Mouse (Mus musculus): Measurements from ENCODE around the gene Arhgap44.

GRCm38 (mm10) chr11:65013906-65014305 is 148.9 kb downstream of the Arhgap44 start:
- TF ChIP-seq POLR2A (IDR thresholded peaks at IDR 0.05; ENCODE audit: insufficient read length, low read depth), result no peak
- no peak for TF ChIP-seq POLR2AphosphoS2 (IDR thresholded peaks at IDR 0.05; ENCODE audit: insufficient read length, low read depth)
- no peak for TF ChIP-seq MAX (IDR thresholded peaks at IDR 0.05; ENCODE audit: low read depth)
- TF ChIP-seq CEBPB (IDR thresholded peaks at IDR 0.05; ENCODE audit: insufficient read depth, poor library complexity, severe bottlenecking), result no peak
- no peak for TF ChIP-seq E2F4 (IDR thresholded peaks at IDR 0.05; ENCODE audit: insufficient read depth)
- TF ChIP-seq USF1 (IDR thresholded peaks at IDR 0.05; ENCODE audit: low read depth), result no peak
- no peak for TF ChIP-seq REST (IDR thresholded peaks at IDR 0.05; ENCODE audit: insufficient read depth, insufficient read length)
- TF ChIP-seq TCF12 (IDR thresholded peaks at IDR 0.05; ENCODE audit: insufficient read depth, poor library complexity, severe bottlenecking), result no peak
- no peak for TF ChIP-seq MYOD1 (IDR thresholded peaks at IDR 0.05; ENCODE audit: control insufficient read depth in 1 of 3, insufficient read length in 2 of 3, low read depth in 2 of 3)
- TF ChIP-seq MYOG (IDR thresholded peaks at IDR 0.05; ENCODE audit: control insufficient read depth in 1 of 3, insufficient read depth in 1 of 3, insufficient read length in 2 of 3, low read depth in 2 of 3), result no peak
- no peak for TF ChIP-seq SRF (IDR thresholded peaks at IDR 0.05; ENCODE audit: control insufficient read depth, insufficient read length, low read depth)
- TF ChIP-seq TCF3 (IDR thresholded peaks at IDR 0.05; ENCODE audit: insufficient read length, low read depth), result no peak

All from myocyte (in vitro differentiated cells).